Mouse (Mus musculus): ENCODE results near the gene Zfp422.

The Zfp422 gene

DNA sequence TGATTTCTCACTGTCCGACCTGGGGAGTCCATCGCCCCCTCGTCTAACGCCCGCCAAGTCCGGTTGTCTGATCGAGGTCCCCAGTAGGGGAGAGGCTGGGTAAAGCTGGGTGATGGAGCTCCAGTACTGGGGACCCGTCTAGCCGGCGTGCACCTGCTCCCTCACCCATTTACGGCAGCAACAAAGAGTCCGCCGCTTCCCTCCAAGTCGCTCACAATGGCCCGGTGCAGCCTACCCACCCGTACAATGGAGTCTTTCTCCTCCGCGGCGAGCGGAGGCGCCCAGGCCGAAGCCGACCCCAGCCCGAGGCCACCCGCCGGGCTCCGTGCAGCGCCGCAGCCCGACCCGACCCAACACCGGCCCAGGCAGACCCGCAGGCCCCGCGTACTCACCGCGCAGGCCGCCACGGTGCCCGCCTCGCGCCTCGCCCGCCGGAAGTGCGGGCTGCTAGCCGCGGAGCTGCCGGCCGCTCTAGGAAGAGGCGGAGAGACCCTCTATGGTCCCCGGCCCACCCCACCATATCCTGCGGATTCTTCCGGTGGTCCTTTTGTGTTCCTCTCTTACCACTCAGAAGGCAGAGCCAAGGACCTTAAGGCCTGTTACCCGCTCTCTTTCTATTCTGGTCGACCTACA lies at the start of gene Zfp422:
Gene Zfp422 (minus strand): TSS at position 461 of the 633 bp plus-strand sequence.
- no peak for DNase-seq (ENCODE audit: extremely low read depth, low read depth, low spot score)

DNA sequence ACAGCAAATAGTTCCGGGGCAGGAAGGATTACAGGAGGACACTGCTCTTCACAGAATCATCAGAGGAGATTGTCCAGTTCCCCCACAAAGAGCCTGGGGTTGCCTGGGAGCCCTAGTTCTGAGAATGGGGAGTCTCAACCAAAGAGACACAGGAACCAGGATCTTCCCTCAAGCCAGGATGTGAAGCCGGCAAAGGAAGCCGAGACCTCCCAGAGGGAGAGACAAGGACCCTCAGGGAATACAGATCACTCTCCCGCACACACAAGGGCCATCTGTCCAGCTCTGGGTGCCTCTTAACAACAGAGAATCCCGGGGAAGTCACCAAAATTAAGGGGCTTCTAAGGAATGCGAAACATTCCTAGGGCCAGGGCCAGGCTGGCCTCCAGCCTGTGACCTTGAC lies 48.5 kb upstream of the Zfp422 start:
- DNase-seq (ENCODE audit: extremely low read depth, low read depth, low spot score): no peak

DNA sequence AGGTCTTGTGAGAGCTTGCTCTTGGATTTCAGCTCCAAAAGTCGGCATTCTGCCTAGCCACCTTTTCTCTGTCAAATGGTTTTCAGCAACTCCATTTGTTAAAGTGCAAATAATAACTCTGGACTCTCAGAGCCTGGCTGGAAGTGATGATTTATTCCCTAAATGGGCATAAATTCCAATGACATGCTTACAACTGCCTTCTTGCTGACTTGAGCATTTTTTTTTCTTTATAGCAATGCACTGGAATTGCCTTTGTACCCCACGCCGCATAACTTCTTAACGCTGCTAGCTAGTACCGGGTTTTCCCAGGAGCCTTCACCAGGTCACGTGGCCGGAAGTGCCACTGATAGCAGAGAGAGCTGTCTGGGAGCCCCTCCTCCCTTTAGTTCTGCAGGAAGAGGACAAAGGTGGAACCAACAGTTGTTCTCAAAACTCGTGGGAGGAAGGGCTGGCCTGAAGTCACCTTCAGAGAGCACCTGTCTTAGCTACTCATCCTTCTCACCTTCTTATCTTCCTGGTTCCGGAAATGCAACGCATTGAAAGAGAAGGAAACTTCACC lies 47.6 kb upstream of the Zfp422 start:
- no peak for DNase-seq (ENCODE audit: extremely low read depth, low read depth, low spot score)

DNA sequence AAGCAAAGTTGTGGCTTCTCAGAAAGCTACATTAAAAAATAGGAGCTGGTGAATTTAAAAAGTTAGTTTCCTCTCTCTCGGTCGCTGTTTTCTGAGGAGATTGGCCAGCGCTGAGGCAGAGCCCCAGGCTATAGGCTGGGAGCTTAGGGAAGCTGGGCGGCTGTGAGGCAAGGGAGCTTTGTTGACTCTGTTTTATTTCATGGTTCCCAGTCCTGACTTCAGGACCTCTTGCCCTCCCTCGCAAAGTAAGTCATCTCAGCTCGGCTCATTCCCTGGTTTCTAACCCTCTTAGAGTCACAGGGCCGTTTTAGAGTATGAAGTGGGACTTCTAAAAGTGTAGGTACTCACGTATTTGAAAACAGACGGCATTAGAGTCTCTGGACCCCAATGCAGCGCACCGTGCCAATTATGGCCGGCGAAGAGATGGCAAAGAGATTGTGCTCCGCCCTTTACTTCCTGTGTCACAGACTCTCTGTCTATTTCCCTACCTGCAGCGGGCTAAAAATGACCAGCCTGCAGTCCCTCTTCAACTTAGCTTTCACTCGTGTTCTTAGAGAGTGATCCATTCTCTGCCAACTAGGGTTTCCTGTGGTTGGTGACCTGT lies 45.6 kb upstream of the Zfp422 start:
- no peak for DNase-seq (ENCODE audit: extremely low read depth, low read depth, low spot score)

DNA sequence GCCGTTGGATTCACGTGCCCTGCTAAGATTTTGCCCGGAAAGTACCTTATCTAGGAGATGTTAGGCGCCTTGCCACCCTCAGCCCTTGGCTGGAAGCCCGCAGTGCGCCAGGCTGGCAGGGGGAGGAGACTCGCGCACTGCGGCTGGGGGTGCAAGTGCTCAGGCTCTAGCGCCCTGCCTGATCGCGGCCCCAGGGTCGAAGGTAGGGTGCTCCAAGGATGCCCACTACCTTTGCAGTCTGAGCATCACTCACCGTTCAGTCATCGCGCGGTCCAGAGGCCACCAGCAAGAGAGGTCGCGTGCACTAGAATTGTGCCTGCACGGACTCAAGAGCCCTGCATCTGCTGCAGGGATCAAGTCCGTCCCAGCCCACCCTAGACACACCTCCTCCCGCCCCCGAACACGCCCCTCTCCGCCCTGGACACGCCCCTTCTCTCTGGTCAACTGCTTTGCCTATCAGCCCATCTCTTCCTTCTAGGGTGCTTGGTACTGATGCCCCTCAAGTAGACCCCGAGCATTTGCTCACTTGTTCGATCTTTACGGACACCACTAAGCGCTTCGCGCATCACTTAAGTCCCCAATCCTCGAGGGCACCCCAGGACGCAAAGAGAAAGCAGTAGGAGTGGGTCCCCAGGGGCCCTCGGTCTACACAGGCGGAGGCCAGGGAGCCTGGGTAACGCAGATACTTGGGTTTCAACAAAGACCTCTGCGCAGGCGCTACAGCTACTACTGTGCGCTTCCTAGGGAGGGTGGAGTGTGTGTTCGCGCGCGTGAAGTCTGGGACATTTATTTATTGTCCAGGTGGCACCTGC lies 44.9 kb upstream of the Zfp422 start, which contains the start of gene Rassf4:
Gene Rassf4 (minus strand): TSS at position 482 of the 812 bp plus-strand sequence.
- DNase-seq (ENCODE audit: extremely low read depth, low read depth, low spot score): no peak

- no peak for DNase-seq (ENCODE audit: extremely low read depth, low read depth, low spot score)
Measured at GRCm38 (mm10) chr6:116672349-116672748, 43.5 kb upstream of the Zfp422 start.

- DNase-seq (ENCODE audit: extremely low read depth, low read depth, low spot score): no peak
Measured at GRCm38 (mm10) chr6:116671768-116672167, 43.0 kb upstream of the Zfp422 start.

DNA sequence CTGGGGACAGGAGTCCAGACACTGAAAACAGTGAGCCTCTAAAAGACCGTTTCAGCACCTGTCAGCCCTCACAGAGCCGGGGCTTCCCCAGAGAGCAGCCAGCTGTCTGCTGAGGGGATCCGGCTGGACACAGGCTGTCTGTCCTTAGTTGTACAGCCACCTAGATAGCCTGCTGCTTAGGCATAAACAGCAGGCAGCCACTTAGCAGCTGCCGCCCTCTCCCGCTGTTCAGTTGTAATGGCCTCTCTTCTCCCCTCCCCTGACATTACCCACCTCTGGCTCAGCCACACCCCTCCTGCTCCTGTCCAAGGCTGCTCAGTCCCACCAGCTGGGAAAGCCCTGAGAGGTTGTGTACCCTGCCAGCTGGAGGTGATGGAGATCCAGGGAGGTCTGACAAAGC lies 42.2 kb upstream of the Zfp422 start:
- DNase-seq (ENCODE audit: extremely low read depth, low read depth, low spot score): no peak

GRCm38 (mm10) chr6:116670144-116670543 lies 41.3 kb upstream of the Zfp422 start:
- DNase-seq (ENCODE audit: extremely low read depth, low read depth, low spot score): no peak

- no peak for DNase-seq (ENCODE audit: extremely low read depth, low read depth, low spot score)
Measured at GRCm38 (mm10) chr6:116668682-116669470, 40.1 kb upstream of the Zfp422 start.

DNA sequence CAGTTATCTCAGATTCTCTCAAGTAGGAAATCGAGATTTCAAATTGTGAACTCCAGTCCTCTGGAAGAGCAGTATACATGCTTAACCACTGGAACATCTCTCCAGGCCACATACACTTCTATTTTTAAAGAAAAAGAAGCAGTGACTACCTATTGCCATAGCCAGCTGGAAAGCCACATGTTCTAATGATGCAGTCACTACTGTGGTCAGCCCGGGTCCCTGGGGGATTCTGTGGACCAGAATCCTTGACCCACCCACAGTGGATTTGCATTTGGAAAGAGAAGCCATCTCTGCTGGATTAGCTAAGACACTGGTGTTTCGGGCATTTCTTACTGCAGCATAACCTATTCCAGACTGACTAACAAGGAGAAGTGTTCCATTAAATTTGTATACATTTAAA lies 38.6 kb upstream of the Zfp422 start:
- no peak for DNase-seq (ENCODE audit: extremely low read depth, low read depth, low spot score)

GRCm38 (mm10) chr6:116666892-116667291 lies 38.1 kb upstream of the Zfp422 start:
- no peak for DNase-seq (ENCODE audit: extremely low read depth, low read depth, low spot score)

GRCm38 (mm10) chr6:116666085-116666750 lies 37.4 kb upstream of the Zfp422 start:
- DNase-seq (ENCODE audit: extremely low read depth, low read depth, low spot score): no peak

DNA sequence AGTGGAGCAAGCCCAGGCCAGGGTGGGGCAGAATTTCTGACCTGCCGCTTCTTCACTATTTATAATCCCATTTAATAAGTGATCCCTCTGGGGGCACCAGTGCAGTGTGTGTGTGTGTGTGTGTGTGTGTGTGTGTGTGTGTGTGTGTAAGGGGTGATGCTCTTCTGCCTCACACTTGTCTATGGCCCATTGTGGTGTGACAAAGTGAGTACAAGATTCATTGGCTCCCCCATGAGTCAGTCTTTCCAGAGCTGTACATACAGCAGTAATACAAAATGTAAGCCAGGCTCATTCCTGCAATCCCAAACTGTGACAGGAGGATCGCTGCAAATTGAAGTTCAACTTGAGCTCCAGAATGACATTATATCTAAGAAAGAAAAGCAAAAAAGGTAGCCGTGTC lies 36.0 kb upstream of the Zfp422 start:
- DNase-seq (ENCODE audit: extremely low read depth, low read depth, low spot score): no peak

DNA sequence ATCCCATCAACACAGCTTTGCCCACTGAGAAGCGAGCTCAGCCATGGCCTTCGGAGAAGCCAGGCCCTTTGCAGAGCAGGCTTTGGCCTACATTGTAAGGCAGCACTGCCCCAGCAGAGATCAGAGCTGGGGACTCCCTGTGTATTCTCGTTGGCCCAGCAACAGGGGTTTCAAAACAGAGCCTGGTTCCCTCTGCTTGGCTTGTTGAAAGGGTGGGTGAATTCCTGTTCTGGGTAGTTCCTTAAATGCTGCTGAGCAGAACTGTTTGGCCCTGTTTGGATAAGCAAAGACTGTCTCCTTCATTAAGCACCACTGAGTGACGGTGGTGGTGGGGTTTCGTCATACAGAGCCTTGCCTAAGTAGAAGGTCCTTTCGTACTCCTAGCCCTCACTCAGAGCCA lies 35.2 kb upstream of the Zfp422 start:
- DNase-seq (ENCODE audit: extremely low read depth, low read depth, low spot score): no peak

DNA sequence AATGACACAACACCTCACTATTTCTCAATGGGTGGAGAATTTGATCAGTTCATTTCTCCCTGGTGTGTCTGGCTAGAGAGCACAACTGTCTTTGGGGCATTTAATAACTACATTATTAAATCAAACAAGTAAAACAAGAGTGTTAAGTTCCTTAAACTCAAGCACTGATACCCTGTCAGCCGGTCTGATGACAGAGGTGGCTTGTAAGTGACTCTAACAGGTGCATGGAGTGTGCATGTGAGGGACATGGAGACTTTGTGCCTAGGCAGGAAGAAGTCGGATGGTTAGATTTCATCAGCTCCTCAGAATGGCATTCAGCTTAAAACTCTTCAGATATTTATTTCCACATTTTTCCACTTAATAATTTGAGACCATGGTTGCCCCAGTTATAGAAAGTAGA lies 34.6 kb upstream of the Zfp422 start:
- no peak for DNase-seq (ENCODE audit: extremely low read depth, low read depth, low spot score)

DNA sequence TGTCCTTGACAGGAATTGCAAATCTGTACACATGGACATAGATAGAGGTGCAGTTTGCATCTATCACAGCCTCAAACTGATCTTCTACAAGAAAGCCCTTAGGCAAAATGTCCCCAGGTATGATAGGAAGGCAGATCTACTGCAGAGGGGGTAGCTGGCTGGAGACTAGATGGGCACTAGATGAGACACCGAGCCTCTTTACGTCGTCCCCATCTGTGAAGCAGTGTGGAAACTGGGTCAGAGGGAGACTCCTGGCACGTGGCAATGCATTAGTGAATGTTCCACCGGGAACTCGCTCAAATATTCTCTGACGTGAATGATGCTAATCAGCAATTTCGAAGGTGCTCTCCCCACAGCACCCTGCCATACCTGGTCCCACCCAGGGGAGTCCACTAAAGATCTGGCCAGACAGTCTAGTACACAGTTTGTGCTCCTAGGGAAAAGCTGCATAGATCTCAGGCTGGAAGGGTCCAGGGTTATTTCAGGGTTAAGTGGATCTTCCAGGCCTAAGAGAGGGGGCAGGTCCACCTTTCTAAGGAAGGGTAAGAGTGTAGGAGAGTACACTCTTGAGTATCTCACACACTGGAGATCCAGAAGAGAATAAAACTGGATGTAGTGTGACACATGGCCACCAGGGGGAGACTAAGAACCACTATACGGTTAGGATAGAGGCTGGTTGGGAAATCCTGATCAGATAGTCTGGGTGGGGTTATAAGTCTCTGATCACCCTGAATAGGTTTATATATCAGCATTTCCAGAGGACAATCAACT lies 25.1 kb upstream of the Zfp422 start:
- DNase-seq (ENCODE audit: extremely low read depth, low read depth, low spot score): no peak

GRCm38 (mm10) chr6:116653191-116653590 lies 24.4 kb upstream of the Zfp422 start:
- DNase-seq (ENCODE audit: extremely low read depth, low read depth, low spot score): no peak

DNA sequence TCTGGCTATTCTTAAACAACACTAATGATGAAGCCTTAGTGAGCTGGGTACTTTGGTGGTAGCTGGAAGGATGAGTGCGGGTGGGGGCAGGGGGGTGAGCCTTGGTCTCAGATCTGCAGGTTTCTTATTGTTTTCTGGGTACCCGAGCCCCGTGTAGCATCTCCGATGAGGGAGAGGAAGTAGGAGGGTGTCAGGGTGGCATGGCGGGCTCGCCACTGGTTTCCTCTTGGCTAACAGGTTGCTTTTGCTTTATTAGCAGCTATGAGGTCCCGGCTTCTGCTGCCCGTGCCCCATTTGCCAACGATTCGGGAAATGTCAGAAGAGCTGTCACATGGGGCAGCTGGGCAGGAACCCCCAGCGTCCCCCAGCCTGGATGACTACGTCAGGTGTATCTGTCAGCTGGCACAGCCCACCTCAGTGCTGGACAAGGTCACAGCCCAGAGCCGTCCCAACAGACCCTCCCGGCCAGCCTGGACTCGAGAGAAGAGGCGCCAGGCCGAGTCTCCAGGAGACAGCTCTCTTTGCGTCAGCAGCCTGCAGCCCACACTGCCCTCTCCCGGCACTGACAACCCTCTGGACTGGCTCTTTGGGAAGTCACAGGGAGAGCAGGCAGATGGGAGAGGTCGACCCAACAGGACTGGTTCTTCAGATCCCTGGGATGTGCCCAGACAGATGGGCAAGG lies 22.8 kb upstream of the Zfp422 start:
- no peak for DNase-seq (ENCODE audit: extremely low read depth, low read depth, low spot score)
